Mouse (Mus musculus) adrenal gland, adult (tissue): ENCODE data around the gene Olfr845.

Experiments
- DNase-seq, 2 experiments: peaks; one replicate each; pipeline ENCODE4 v3.0.0; 2022 to 2023; ENCODE audit warnings: low spot score in 1 of 2; ENCODE audit not compliant: inconsistent age in 2 of 2

The Olfr845 gene

GRCm38 (mm10) chr9:19336157-19336556 is at the start of gene Olfr845:
Gene Olfr845 (plus strand): TSS chr9:19336457.
- DNase-seq, result no peak

DNA sequence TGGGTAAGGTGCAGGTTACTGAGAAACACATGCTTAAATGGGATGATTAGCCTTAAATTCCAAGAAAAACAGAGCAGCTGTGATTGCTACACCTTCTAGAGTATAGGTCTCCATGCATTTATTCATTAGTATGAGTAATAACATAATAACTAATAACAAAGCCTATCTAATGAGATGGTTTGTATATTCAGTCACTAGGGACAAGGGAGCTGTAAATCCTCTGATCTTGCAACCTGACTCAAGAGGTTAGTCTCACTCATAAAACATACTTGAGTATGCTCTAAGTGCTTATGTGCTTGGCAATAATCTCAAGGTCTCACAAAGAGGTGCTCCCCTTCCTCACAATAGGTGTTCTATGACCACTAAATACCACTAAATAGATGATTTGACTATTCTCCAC is 20.2 kb upstream of the Olfr845 start, which contains the start of gene Olfr844:
Gene Olfr844, plus strand, starts transcription at position 301 of the 400 bp plus-strand sequence.
- DNase-seq, result no peak

DNA sequence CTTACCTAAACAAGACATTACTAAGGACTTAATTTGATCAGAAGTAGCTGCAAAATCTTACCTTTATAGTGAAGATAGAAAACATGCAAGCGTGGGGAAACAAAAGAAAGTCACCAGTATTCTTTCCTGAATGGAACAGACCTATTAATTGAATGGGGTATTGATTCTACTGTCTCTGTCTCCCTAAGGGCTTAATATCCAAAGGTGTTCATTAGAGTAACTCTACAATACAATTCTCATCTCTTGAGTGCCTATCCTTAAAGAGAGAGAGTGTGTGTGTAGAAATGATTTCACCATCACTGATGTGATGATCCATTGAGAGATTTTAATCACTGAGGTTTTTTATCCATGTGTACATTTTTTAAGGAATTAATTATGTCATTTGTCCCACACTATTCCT is 27.6 kb downstream of the Olfr845 start, which contains the start of gene Olfr846:
Gene Olfr846, minus strand, starts transcription at position 101 of the 400 bp plus-strand sequence.
- DNase-seq, result no peak

GRCm38 (mm10) chr9:19378569-19378968 is 42.3 kb downstream of the Olfr845 start, which contains the start of gene Olfr847:
Gene Olfr847 (minus strand): TSS chr9:19378669.
- DNase-seq, result no peak
